Mouse (Mus musculus) spleen, postnatal 36 days (tissue): Measurements from ENCODE around the gene Copz2.
A peak's percentile ranks its signal among the peaks of the same experiment; 100 is the strongest.
"Not testable (repeated sequence)": the region's sequence is repeated elsewhere in the genome, so short reads cannot be mapped to it uniquely, and the experiment has no call there.

Source experiments
- DNase-seq, 2 experiments: peaks; one replicate each; pipeline ENCODE4 v3.0.0; 2022; ENCODE audit warnings: low spot score in 2 of 2, mixed read lengths in 1 of 2

The Copz2 gene

DNA sequence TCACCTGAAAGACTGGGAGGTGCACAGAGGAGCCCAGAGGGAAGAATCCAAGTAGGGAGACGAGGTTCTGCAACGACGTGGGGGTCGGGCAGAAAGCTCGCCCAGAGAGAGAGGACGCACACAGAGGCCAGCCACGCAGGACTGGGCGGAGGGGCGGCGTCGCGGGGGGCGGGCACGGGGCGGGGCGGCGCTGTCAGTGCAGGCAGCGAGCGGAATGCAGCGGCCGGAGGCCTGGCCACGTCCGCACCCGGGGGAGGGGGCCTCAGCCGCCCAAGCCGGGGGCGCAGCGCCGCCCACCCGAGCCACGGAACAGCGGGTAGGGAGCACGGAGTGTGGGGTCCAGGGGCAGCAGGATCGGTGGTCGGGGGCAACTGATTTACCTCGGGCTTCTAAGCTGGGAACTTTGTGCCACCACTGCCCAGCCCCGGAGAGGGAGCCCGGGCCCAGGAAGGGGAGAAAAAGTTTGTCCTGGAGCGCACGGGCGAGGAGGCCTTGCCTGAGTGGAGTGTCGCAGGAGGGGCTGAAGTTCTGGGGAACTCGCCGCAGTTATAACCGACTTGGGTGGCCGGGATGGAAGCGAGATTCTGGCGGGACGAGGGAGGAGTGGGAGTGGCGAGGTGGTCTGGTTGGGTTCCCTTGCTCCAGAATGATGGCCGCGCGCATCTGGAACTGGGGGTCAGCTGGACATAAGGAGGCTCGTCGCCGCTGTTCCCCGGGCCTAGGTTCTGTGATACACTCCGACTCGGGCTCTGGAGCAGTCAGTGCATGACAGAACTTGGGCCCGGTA is at the start of gene Copz2:
Copz2 (plus strand) TSS at position 190 of the 787 bp plus-strand sequence.
- DNase-seq, result no peak

DNA sequence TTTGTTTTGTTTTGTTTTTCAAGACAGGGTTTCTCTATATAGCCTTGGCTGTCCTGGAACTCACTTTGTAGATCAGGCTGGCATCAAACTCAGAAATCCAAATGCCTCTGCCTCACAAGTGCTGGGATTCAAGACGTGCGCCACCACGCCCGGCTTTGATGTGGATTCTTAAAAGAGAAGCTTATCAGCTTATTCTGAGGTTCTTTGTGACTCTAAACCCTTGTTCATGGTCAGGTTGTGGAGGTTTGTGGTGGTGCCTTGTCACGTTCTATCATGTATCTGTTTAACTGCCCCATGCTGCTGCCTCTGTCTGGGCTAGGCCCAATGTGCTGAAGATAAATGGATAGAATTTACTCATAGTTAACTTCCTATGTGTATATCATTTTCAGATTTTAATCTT is 44.1 kb upstream of the Copz2 start:
- DNase-seq, result no peak

GRCm38 (mm10) chr11:96808066-96808465 is 41.6 kb upstream of the Copz2 start:
- no peak for DNase-seq

- no peak for DNase-seq
These were observed 40.0 kb upstream of the Copz2 start for GRCm38 (mm10) chr11:96809562-96810235.

GRCm38 (mm10) chr11:96811188-96811587 is 38.5 kb upstream of the Copz2 start:
- DNase-seq, result not testable (repeated sequence)

DNA sequence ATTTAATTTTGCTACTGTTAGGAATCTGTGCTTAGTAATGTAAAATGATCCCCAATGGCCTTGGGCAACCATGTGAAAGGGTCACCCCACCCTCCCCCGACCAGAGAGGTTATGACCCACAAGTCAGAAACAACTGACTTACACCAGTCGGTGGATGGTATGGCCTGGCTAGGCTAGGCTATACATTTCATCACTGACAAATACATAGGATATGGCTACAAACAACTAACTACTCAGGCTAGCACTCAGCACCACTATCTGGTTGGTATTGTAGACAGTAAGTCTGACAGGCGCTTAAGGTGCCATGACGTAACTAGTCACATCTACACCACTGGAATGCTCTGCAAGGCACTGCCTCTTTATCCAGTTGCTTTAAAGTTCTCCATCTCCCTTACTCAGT is 36.2 kb upstream of the Copz2 start:
- DNase-seq, result no peak

GRCm38 (mm10) chr11:96813920-96814319 is 35.8 kb upstream of the Copz2 start:
- DNase-seq, result no peak

- no peak for DNase-seq
These were observed 35.2 kb upstream of the Copz2 start for GRCm38 (mm10) chr11:96814443-96814842.

GRCm38 (mm10) chr11:96815895-96816294 is 33.8 kb upstream of the Copz2 start:
- no peak for DNase-seq

GRCm38 (mm10) chr11:96816494-96816893 is 33.2 kb upstream of the Copz2 start:
- no peak for DNase-seq

DNA sequence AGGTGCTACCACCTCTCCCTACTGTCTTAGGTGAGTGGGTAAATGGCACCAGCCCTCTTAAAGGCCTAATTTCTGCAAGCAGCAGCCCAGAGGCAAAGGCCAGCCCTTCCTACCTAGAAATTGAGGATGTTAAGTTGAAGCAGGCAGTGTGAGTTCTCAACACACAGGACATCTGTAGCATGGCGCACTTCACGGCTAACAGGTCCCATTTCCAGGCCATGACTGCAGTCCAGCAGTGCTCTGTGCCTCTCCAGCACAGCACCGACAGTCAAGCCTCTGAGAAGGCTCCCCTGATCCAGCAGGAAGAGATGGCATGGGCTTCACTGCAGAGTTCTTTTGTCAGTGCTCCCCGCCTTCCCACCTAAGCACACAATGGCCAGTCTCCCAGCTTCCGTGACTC is 32.7 kb upstream of the Copz2 start:
- no peak for DNase-seq

DNA sequence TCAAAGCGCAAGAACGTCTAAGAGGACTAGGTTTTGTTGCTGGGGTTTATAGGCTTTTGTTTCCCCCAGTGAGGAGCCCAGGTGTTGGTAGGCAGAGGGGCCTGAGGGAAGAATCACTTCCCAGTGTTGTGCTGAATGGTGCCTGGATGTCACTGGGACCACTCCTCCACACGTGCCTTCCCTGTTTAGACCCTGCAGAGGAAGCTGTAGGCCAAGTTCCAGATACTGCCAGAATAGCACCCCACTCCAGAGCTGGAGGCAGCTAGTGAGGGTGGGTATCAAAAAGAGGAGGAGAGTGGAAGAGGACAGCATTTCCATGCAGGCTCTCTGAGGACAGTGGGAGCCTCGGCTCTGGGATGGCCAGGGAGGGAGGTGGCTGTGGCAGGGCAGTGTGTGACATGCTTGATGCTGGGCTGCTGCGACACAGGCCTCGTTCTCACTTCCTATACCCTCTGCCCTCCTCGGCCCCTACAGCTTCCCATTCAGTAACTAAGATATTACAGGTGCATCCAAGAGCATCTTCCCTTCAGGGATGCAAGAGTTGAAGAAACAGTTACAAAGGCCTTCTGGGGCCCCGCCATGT is 31.5 kb upstream of the Copz2 start:
- no peak for DNase-seq

GRCm38 (mm10) chr11:96821956-96822355 is 27.7 kb upstream of the Copz2 start:
- no peak for DNase-seq

DNA sequence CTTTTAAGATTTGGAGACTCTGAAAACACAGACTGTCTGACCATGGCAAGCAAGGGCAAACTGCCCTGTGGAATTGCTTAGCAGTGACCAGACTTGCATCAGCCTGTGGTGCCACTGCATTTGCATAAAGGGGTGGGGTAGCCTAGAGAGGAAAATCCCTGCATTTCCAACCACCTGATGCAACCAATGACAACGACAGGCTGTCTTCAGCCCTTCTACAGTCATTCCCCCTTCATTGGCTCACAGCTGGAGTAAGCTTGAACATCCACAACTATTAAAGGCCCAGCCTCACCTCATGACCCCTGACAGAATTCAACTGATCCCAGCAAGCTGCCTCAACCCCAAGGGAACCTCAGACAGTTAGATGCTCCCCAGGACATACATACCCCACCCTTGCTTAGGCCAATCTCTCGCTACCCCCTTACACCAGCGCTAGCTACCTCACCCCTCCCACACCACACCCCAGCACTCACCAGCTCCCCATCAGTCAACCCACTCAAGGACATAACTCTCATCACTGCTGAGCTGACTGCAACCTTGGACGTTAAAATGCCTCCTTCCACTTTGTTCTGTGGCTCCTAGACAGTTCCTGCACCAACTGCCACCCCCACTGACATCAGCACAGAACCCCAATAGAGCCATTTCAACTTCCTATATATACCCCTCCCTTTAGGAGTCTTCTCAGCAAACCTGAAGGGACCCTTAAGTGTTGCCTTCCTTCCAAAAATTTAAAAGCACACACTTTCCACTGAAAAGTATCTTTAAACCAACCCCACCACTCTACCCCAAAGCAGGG is 26.8 kb upstream of the Copz2 start:
- DNase-seq, result peak; percentile 52 to 60

GRCm38 (mm10) chr11:96823471-96823837 is 26.2 kb upstream of the Copz2 start:
- no peak for DNase-seq

- DNase-seq, result peak; percentile 90 to 91
These were observed 25.5 kb upstream of the Copz2 start for GRCm38 (mm10) chr11:96823880-96824782.

DNA sequence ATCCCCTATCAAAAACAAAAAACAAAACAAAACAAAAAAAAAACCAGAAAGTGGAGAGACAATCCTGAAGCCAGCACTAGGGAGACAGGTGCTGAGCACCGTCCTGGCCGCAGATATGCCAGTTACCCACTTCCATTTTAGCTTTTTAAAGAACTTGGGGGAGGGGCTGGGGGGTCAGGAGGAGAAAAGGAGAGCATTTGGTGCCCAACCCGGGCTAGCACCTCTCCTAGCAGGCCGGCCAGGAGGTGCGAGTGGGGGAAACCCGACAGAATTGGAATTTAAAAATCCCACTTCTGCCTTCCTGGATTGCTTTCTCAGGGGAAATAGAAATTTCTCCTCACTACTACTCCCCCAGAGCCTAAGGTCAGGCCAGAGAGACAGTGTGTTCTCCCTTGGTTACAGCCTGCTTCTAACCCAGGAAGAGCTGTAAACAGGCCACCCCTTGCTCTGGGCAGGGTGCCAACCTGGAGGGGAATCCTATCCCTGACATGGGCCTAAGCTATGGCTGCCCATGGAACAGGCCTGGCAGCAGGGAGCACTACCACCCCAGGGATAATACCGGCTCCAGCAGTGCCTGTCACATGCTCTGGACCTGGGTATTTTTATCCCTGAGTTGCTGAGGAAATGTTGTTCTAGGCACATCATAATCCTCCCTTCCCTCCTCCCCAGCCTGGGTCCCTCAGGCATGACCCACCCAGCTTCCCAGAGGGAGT is 24.7 kb upstream of the Copz2 start:
- DNase-seq, result peak; percentile 28 to 36

GRCm38 (mm10) chr11:96826481-96826880 is 23.2 kb upstream of the Copz2 start:
- no peak for DNase-seq

GRCm38 (mm10) chr11:96827062-96827581 is 22.5 kb upstream of the Copz2 start:
- no peak for DNase-seq

DNA sequence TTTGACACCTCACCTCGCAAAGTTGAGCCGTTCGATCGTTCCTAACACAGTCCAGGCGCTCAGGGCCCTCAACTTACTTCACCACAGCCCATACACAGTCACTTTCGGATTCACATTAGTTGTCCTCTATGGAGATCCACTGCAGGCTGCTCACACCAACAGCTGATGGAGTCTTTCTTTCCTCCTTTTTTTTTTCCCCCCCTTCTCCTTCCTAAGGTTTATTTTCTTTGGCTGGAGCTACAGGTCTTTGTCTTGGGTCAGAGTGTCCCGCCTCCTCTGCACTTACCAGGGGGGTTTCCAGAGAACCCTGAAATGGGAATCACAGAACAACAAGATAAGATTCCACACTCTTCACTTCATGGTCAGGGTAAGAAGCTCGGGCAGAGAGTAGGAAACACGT is 21.8 kb upstream of the Copz2 start:
- no peak for DNase-seq
